Mouse (Mus musculus) granulocyte monocyte progenitor cell, adult 5-6 weeks (primary cell): ENCODE measurements at regions not wholly inside any gene's neighbourhood (a gene's known extent, or its start where the extent isn't known, plus 50 kb on each side); places are given as distances from the start of the nearest gene placed in this dataset.

Experiments used
- ATAC-seq: replicated peaks from 2 replicates; pipeline ENCODE4 v1.8.0; 2016; ENCODE audit warnings: mild to moderate bottlenecking, moderate TSS enrichment, inconsistent platforms; ENCODE audit not compliant: poor library complexity, severe bottlenecking

DNA sequence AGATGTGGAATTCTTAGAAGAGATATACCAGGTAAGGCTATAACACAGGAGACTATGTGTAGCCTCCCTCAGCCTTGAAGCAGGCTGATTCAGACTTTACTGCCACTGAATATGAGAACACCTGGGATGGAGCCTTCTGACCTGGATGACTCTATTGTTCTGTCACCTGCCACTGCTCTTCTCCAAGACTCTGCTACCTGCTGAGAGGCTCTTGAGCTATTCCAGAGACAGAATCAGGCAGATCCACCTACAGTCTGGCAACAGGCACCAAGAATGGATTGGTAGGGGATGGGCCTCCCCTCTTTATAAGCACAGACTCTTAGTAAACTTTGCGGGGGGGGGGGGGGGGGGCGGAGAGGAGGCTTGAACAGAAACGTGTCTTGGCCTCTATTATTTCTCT lies 970.5 kb upstream of the Pot1a start:
- ATAC-seq: no peak

DNA sequence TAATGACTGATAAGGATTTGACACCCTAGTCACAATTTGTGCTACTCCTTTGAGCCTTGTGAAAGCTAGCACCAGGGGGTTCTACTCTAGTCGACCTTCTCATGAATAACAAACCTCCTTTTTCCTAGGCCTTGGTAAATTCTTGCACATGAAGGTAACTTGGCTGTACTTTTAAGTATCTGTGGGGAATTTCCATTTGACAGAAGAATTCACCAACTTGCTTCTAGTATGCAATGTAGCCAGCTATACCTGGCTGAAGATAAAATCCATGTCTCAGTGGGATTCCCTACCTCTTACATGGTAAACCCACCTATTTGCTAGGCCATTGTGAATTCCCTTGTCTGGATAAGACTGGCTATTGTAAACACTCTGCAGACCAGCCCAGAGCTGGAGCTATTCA lies 967.6 kb upstream of the Pot1a start:
- ATAC-seq: no peak

DNA sequence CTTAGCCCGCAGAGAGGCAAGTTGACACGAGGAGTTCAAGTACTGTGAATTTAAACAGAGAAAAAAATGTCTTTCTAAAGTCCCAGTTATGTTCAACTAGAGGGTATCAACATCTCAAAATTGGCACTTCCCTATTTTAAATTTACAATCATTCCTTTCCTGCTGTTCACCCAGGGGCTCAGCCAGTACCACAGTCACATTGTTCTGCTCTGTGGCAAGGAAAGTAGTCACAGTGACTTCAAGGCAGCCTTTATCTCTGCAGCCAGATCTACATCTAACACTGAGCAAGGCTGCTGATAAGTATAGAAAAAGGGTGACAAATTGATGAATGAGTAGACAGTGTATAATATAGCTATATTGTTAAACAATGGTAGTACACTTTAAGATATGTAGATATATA lies 957.8 kb upstream of the Pot1a start:
- peak; percentile 76 for ATAC-seq

DNA sequence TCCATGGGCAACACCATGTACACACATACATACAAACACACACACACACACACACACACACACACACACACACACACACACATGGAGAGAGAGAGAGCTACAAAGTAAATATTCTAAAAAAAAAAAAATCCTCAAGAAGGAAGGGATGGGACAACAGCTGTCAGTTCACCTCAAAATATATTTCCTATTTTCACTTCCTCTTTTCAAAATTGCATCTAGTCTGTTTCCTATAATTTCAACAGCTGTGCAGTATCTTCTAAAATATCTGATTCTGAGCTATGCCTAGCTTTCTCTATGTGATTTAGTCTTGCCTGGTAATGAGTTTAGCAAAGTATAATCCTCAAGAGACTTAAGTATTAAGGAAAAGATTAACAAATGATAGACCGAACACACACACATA lies 955.7 kb upstream of the Pot1a start:
- peak; percentile 89 for ATAC-seq

DNA sequence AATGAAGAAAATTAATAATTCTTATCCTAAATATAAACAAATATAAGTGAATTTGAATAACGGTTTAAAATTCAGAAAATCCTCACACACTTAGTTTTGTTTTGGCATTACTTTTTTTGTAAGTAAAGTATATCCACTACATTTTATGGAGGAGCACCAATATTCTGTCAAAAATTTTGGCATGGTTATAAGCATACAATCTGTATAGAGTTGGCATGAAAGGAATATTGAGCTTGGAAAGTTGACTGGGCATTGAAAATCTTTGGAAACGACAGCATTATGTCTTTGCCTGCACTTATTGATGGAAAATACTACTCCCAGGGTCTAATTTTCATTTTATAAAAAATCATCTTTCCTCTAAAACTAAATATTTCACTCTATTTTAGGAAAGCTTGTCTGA lies 952.5 kb upstream of the Pot1a start:
- no peak for ATAC-seq
